Mouse (Mus musculus) liver, embryonic 15.5 days (tissue): ENCODE results near the gene Camk2g. TPM values are rescaled to one million over a fixed set of nuclear protein-coding genes. Genes with fewer than 3 reads are reported as not detected.

Source experiments
- ATAC-seq: fragments of 200-750 bp; cut with Nextera tagmentation; 2 replicates; pipeline ENCODE4 v1.8.0; 2017; ENCODE audit warnings: moderate number of reproducible peaks, mild to moderate bottlenecking, moderate library complexity; ENCODE audit not compliant: insufficient read depth
- H3K27ac ChIP-seq: fragments of 300-500 bp; sonication (generic); replicated peaks from 2 replicates; pipeline ENCODE4 v1.5.1; 2015; ENCODE audit warnings: mild to moderate bottlenecking, inconsistent platforms
- H3K27me3 ChIP-seq: fragments of 300-500 bp; sonication (generic); 2 replicates; pipeline ENCODE4 v1.6.1; 2015; ENCODE audit warnings: mild to moderate bottlenecking, inconsistent platforms
- H3K36me3 ChIP-seq: fragments of 300-500 bp; sonication (generic); replicated peaks from 2 replicates; pipeline ENCODE4 v1.6.1; 2015; ENCODE audit warnings: moderate library complexity, mild to moderate bottlenecking, inconsistent platforms
- H3K4me1 ChIP-seq: fragments of 300-500 bp; sonication (generic); replicated peaks from 2 replicates; pipeline ENCODE4 v1.6.1; 2015; ENCODE audit warnings: inconsistent platforms
- H3K4me2 ChIP-seq: fragments of 300-500 bp; sonication (generic); 2 replicates; pipeline ENCODE4 v1.6.1; 2015; ENCODE audit warnings: moderate library complexity, mild to moderate bottlenecking, inconsistent platforms
- H3K4me3 ChIP-seq: fragments of 300-500 bp; sonication (generic); replicated peaks from 2 replicates; pipeline ENCODE4 v1.5.1; 2015; ENCODE audit warnings: mild to moderate bottlenecking, inconsistent platforms
- H3K9ac ChIP-seq: fragments of 300-500 bp; sonication (generic); 2 replicates; pipeline ENCODE4 v1.6.1; 2015; ENCODE audit warnings: moderate library complexity, mild to moderate bottlenecking, inconsistent platforms
- H3K9me3 ChIP-seq: fragments of 300-500 bp; sonication (generic); replicated peaks from 2 replicates; pipeline ENCODE4 v1.6.1; 2016; ENCODE audit warnings: inconsistent platforms
- WGBS: fragments of 180-500 bp; shearing (Covaris S2); methylation state at CpG from one replicate; pipeline ENCODE4 v1.1.7; 2015; ENCODE audit warnings: mixed read lengths; ENCODE audit not compliant: insufficient replicate concordance; 5-methylcytosine and 5-hydroxymethylcytosine counted together
- polyA plus RNA-seq: library from polyadenylated mRNA; unstranded; fragments of >200 nt; fragmentation: Nextera tagmentation; extraction: Ambion mirVana; gene quantifications from 2 replicates; pipeline ENCODE4 v1.2.1, GENCODE M21; 2015

Camk2g gene
- polyA plus RNA-seq = 5.6 and 5.7 TPM in 2 replicates

GRCm38 (mm10) chr14:20793758-20794531 lies at the start of gene Camk2g:
Camk2g (minus strand) TSS chr14:20794088.
- peak within 1 kb of the TSS; percentile 98 for H3K4me2 ChIP-seq
- WGBS = under 1% methylated on average over 59 of the region's 76 CpGs
- H3K27ac ChIP-seq = peak within 1 kb of the TSS; percentile 57; the same call in 1 of the 2 replicates
- peaks cover 15% of the 10 kb centered on the region; the same call in 1 of the 2 replicates for H3K36me3 ChIP-seq
- peaks cover 34% of the 10 kb centered on the region for H3K4me1 ChIP-seq
- peak within 1 kb of the TSS; percentile 65 for H3K9ac ChIP-seq
- H3K9me3 ChIP-seq = no peaks in the 10 kb centered on the region
- H3K4me3 ChIP-seq = peak within 1 kb of the TSS; percentile 77
- peak; percentile 91 for ATAC-seq
- peaks cover 3% of the 10 kb centered on the region; the same call in 1 of the 2 replicates for H3K27me3 ChIP-seq

GRCm38 (mm10) chr14:20842629-20843028 lies 48.7 kb upstream of the Camk2g start:
- Histone ChIP-seq H3K4me3 (no peak overlapping the region), H3K4me2 (no peak overlapping the region), H3K9ac (no peak overlapping the region), H3K36me3 (no peaks in the 10 kb centered on the region), H3K4me1 (peaks cover 8% of the 10 kb centered on the region; the same call in 1 of the 2 replicates), H3K27me3 (peaks cover 7% of the 10 kb centered on the region), H3K9me3 (no peaks in the 10 kb centered on the region), H3K27ac (no peak overlapping the region)
- 71% methylated on average over 3 of the region's 3 CpGs for WGBS
- ATAC-seq = no peak

- Histone ChIP-seq H3K27me3 (peaks cover 16% of the 10 kb centered on the region), H3K4me3 (no peak overlapping the region), H3K36me3 (no peaks in the 10 kb centered on the region), H3K9me3 (no peaks in the 10 kb centered on the region), H3K4me1 (peaks cover 14% of the 10 kb centered on the region), H3K9ac (no peak overlapping the region), H3K4me2 (no peak overlapping the region), H3K27ac (no peak overlapping the region)
- 61% methylated on average over 2 of the region's 2 CpGs for WGBS
- no peak for ATAC-seq
These were observed 47.6 kb upstream of the Camk2g start for GRCm38 (mm10) chr14:20841526-20841925.

- Histone ChIP-seq H3K4me2 (peak overlapping the region; percentile 70), H3K36me3 (no peaks in the 10 kb centered on the region), H3K9ac (no peak overlapping the region), H3K27ac (no peak overlapping the region), H3K9me3 (no peaks in the 10 kb centered on the region), H3K4me1 (peaks cover 6% of the 10 kb centered on the region), H3K27me3 (peaks cover 41% of the 10 kb centered on the region), H3K4me3 (0 out of 2 replicates have a peak overlapping the region, but pooled peaks have one; percentile 52)
- ATAC-seq = no peak
- 72% methylated on average over 7 of the region's 7 CpGs for WGBS
These were observed 43.8 kb upstream of the Camk2g start for GRCm38 (mm10) chr14:20837681-20838080.

GRCm38 (mm10) chr14:20836905-20837376 lies 43.1 kb upstream of the Camk2g start:
- Histone ChIP-seq H3K9ac (peak overlapping the region; percentile 20; the same call in 1 of the 2 replicates), H3K9me3 (no peaks in the 10 kb centered on the region), H3K36me3 (no peaks in the 10 kb centered on the region), H3K4me2 (peak overlapping the region; percentile 70), H3K4me3 (peak overlapping the region; percentile 52), H3K27me3 (peaks cover 41% of the 10 kb centered on the region), H3K27ac (no peak overlapping the region), H3K4me1 (peaks cover 6% of the 10 kb centered on the region)
- 2% methylated on average over 10 of the region's 10 CpGs for WGBS
- ATAC-seq = 0 out of 2 replicates have a peak, but pooled peaks have one; percentile 9

- Histone ChIP-seq H3K27me3 (peaks cover 41% of the 10 kb centered on the region), H3K4me1 (peaks cover 6% of the 10 kb centered on the region), H3K27ac (no peak within 1 kb of the TSS), H3K4me3 (peak within 1 kb of the TSS; percentile 52), H3K36me3 (no peaks in the 10 kb centered on the region), H3K4me2 (peak within 1 kb of the TSS; percentile 70), H3K9ac (peak within 1 kb of the TSS; percentile 20; the same call in 1 of the 2 replicates), H3K9me3 (no peaks in the 10 kb centered on the region)
- under 1% methylated on average over 33 of the region's 33 CpGs for WGBS
- peak; percentile 63; the same call in 1 of the 2 replicates for ATAC-seq
These were observed 42.5 kb upstream of the Camk2g start, which contains the start of gene Plau for GRCm38 (mm10) chr14:20836171-20836904. Plau (plus strand) TSS chr14:20836660.

GRCm38 (mm10) chr14:20834136-20834535 lies 40.2 kb upstream of the Camk2g start:
- Histone ChIP-seq H3K9ac (no peak overlapping the region), H3K27ac (no peak overlapping the region), H3K4me2 (no peak overlapping the region), H3K4me3 (no peak overlapping the region), H3K36me3 (no peaks in the 10 kb centered on the region), H3K4me1 (peaks cover 6% of the 10 kb centered on the region), H3K27me3 (peaks cover 41% of the 10 kb centered on the region), H3K9me3 (no peaks in the 10 kb centered on the region)
- ATAC-seq = no peak
- WGBS = 14% methylated on average over 7 of the region's 7 CpGs

GRCm38 (mm10) chr14:20833525-20833924 lies 39.6 kb upstream of the Camk2g start:
- WGBS = 59% methylated on average over 4 of the region's 4 CpGs

GRCm38 (mm10) chr14:20831915-20832314 lies 38.0 kb upstream of the Camk2g start:
- Histone ChIP-seq H3K36me3 (no peaks in the 10 kb centered on the region), H3K9me3 (no peaks in the 10 kb centered on the region), H3K4me3 (no peak overlapping the region), H3K27ac (no peak overlapping the region), H3K27me3 (peaks cover 32% of the 10 kb centered on the region), H3K9ac (no peak overlapping the region), H3K4me1 (peaks cover 4% of the 10 kb centered on the region), H3K4me2 (no peak overlapping the region)
- WGBS = 40% methylated on average over 1 of the region's 1 CpGs
- ATAC-seq = no peak

More at GRCm38 (mm10) chr14:20833525-20833924, 39.6 kb upstream of the Camk2g start:
- H3K4me1 ChIP-seq = peaks cover 6% of the 10 kb centered on the region
- no peak overlapping the region for H3K4me2 ChIP-seq
- H3K9ac ChIP-seq = no peak overlapping the region
- H3K4me3 ChIP-seq = no peak overlapping the region
- H3K9me3 ChIP-seq = no peaks in the 10 kb centered on the region
- peaks cover 41% of the 10 kb centered on the region for H3K27me3 ChIP-seq
- no peak overlapping the region for H3K27ac ChIP-seq
- no peak for ATAC-seq
- H3K36me3 ChIP-seq = no peaks in the 10 kb centered on the region

GRCm38 (mm10) chr14:20831141-20831910 lies 37.4 kb upstream of the Camk2g start:
- Histone ChIP-seq H3K9me3 (no peaks in the 10 kb centered on the region), H3K4me1 (no peaks in the 10 kb centered on the region), H3K27ac (no peak overlapping the region), H3K36me3 (no peaks in the 10 kb centered on the region), H3K4me3 (no peak overlapping the region), H3K9ac (no peak overlapping the region), H3K4me2 (no peak overlapping the region), H3K27me3 (peaks cover 27% of the 10 kb centered on the region)
- ATAC-seq = no peak
- WGBS = 64% methylated on average over 9 of the region's 9 CpGs
